Mouse (Mus musculus) inflammation-experienced regulatory T-cells, adult 16 weeks (primary cell): Measurements from ENCODE around the gene Fam227a. TPM values are rescaled to one million over a fixed set of nuclear protein-coding genes. Genes with fewer than 3 reads are reported as not detected.

ENCODE experiments used
- polyA plus RNA-seq: library from polyadenylated mRNA; unstranded; fragments of 100-300 nt; shearing (Covaris generic); gene quantifications from one replicate; pipeline ENCODE4 v1.2.1, GENCODE M21; 2017

The Fam227a gene
- 0.79 TPM for polyA plus RNA-seq

GRCm38 (mm10) chr15:79658531-79659375, at the start of gene Fam227a, which contains the start of gene Cby1:
Fam227a (minus strand) TSS chr15:79658956.
Cby1 (plus strand) TSS chr15:79659199.

GRCm38 (mm10) chr15:79690426-79691022, 31.8 kb upstream of the Fam227a start, which contains the start of gene Gtpbp1:
Gtpbp1 (plus strand) TSS chr15:79690845.

DNA sequence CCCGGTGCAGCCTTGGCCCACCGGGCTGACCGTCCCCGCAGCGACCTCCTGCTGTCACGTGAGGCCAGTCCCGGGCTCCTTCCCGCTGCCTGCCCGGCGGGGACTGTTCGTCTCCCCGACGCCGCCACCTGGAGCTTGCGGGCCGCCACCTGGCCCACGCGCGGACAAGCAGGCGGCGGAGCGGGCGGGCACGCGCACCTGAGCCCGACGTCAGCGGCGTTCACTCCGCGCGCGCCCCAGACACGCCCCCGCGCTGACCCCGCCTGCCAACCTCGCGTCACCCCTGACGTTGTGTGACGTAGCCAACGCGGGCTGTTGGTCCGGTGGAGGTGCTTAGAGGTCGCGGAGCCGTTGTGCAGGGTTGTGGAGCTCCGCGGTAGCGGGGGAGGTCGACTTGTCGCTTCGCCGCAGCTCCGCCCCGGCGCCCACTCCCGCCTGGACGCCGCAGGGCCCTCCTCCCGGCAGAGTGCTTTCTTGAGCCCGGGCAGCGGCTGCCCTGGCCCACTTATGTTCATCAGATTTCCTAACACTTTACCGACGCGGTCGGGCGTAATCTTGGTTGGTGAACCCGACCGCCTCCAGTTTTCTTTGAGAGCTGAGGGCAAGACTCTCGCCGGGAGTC, 29.0 kb upstream of the Fam227a start, which contains the start of gene Josd1:
Josd1 (minus strand) TSS at position 274 of the 622 bp plus-strand sequence.

GRCm38 (mm10) chr15:79670249-79670971, 11.7 kb upstream of the Fam227a start, which contains the start of gene Tomm22:
Tomm22 (plus strand) TSS chr15:79670861.

DNA sequence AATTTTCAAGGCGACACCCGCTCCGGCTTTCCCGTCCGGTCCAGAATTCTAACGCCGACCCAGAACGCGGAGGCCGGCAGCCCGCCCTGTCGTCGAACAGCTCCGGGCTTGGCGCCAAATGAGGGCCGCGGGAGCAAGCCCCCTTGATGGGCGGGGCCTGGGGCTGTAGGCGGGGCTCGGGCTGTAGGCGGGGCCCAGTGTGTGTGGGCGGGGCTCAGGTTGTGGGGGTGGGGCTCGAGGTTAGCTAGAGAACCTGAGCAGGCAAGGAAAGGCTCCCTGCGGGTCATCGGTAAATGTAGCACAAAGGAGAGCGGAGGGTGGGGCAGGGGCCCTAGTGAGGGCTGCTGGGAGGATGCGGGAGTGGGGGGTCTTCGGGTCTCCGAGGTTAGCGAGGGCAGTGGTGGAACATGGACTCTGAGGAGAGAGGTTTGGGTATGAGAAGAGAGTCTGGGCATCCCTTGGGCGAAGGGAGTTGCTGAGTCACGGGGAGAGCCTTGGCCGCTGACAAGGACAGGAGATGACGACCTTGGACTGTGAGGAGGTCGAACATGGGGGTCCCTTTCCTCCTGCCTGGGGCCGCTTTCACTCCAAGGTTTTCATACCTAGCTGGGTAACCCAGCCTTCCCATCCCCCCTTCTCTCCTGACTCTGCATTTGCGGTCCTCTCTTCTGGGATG, 53.6 kb downstream of the Fam227a start, which contains the start of gene Dmc1:
Dmc1 (minus strand) TSS at position 120 of the 676 bp plus-strand sequence.

Other genes starting within 250 kb of the Fam227a start
- 6.4 TPM for gene Csnk1e, start 203.4 kb downstream of the Fam227a start, polyA plus RNA-seq
- gene Kcnj4, start 153.7 kb downstream of the Fam227a start, polyA plus RNA-seq = not detected
- 0.48 TPM for gene Kdelr3, start 142.5 kb downstream of the Fam227a start, polyA plus RNA-seq
- 23.9 TPM for gene Ddx17, start 112.2 kb downstream of the Fam227a start, polyA plus RNA-seq
- gene Dmc1, start 53.8 kb downstream of the Fam227a start, polyA plus RNA-seq = not detected
- gene Cby1, start 243 bp upstream of the Fam227a start, polyA plus RNA-seq = 18.3 TPM
- gene Tomm22, start 11.9 kb upstream of the Fam227a start, polyA plus RNA-seq = 223 TPM
- gene Josd1, start 29.0 kb upstream of the Fam227a start, polyA plus RNA-seq = 4.2 TPM
- 77.5 TPM for gene Gtpbp1, start 31.9 kb upstream of the Fam227a start, polyA plus RNA-seq
- gene Sun2, start 83.6 kb upstream of the Fam227a start, polyA plus RNA-seq = 11.0 TPM
- 13.6 TPM for gene Dnal4, start 118.9 kb upstream of the Fam227a start, polyA plus RNA-seq
- 0.44 TPM for gene Nptxr, start 145.8 kb upstream of the Fam227a start, polyA plus RNA-seq
- gene Npcd, start 175.3 kb upstream of the Fam227a start, polyA plus RNA-seq = not detected
- 75.4 TPM for gene Cbx6, start 175.7 kb upstream of the Fam227a start, polyA plus RNA-seq
- 519 TPM for gene Apobec3, start 232.7 kb upstream of the Fam227a start, polyA plus RNA-seq